Mouse (Mus musculus) embryo, embryonic 10.5 days (tissue): ENCODE results near the gene Zfp385c.
"Not testable (repeated sequence)": the region's sequence is repeated elsewhere in the genome, so short reads cannot be mapped to it uniquely, and the experiment has no call there.

Source experiments
- DNase-seq: peaks from one replicate; pipeline ENCODE4 v3.0.0-alpha.2; 2015; ENCODE audit warnings: low spot score

The Zfp385c gene

DNA sequence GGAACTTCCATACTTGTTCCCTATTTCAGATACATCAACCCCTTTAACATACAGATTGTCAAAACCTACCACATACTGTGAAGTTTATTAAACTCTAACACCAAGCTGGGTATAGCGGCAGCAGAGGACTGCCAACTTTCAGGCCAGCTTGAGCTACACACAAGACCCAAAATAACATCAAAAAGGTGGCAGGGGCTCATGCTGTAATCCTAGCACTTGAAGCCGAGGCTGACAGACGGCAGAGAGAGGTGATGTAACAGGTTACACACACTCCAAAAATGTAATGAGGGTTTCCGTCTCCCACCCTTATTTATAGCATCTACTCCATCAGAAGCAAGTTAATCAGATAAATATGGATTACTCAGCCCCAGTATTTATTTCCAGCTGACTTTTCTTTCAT, 96.7 kb downstream of the Zfp385c start:
- no peak for DNase-seq

DNA sequence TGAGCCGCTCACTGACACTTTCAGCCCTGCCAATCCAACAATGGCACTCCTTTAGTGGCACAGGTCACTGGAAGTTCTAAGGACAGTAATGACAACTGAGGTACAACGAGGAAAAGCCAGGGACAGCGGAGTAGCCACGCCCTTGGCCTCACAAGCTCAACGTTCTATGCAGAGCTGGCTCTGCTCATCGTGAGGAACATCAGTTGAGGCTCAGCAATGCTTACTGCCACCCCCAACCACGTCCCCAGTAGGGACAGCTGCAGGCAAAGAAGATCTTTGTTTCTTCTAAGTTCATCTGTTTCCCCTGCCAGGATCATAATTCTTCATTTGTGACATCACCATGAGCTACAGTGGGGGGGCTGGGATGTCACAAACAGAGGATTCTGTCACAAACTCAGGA, 97.6 kb downstream of the Zfp385c start:
- DNase-seq = no peak

DNA sequence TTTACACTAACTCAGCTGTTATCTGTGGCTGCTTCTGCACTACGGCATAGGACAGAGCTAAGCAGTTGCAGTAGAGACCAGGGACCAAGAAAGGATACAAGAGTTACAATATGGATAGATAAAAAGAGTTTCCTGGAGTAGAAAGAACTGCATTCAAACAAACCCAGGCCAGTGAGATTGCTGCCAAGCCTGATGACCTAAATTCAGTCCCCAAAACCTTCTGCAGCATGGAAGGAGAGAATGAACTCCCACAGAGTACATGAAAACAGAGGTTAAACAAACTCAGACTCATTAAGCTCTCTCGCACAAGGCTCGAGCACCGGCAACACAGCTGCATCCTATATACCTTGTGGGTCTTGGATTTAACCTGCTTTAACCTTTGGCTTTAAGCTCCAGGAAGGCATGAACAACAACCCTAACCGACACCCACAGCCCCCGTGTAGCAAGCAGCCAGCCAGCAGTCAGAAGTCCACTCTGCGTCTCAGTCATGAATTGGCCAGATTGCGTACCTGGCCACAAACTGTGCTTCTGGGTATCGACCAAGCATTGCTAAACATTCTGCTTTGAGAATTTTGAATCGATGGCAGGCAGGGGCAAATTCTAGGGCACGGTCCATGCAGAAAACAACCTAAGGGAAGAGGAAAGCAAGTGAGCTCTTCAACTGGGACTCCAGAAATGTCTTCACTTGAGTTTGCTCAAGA, 99.8 kb downstream of the Zfp385c start:
- DNase-seq = no peak

DNA sequence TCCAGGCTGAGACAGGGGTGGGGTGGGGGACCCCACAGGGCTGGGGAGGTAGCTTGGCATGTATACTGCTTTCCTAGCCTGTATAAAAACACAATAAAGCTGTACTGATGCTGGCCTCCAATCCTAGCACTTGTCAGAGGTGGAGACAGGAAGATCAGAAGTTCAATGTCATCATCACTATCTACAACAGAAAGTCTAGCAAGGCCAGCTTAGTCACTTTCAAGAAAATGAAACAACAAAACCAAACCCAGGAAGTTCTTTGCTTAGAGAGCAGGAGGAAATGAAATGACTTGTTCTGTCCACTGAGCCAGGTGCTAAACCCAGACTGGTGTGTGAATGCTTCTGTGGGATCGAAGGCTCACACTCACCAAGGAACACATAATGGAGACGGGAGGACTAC, 103.8 kb downstream of the Zfp385c start:
- no peak for DNase-seq

DNA sequence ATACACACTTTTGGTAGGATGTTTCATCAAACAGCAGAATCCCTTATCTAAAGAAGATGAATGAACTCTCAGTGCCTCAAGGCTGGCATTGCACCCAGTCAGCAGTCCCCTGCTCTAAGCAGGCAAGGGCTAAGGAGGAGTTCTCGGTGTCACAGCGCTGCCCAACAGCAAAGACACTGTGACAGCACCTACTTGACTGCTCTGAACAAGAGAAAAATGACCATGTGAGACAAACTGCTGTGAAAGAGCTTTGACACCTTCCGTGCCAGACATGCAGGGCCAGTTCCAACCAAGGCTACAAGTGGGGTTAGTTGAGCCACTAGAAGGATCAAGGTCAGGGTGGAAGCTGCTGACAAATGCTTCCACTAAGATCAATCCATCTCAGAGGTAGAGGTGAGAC, 107.1 kb downstream of the Zfp385c start:
- no peak for DNase-seq

DNA sequence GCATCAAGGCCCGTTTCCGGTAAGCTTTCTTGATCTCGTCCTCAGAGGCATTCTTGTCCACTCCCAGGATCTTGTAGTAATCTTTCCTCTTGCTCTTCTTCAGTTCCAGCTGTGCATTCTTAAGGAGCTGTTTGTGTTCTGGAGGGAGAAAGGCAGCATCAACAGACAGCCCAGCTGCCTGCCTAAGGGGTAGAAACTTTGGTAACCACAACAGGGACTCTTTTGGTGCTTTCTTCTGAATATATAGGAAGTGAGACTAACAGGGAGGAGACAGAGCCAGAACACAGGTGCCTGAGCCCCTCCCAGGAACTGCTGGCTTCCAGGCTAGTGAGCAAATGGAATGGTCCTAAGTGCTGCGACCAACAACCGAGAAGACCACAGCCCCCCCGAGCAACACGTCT, 107.7 kb downstream of the Zfp385c start:
- DNase-seq = no peak

DNA sequence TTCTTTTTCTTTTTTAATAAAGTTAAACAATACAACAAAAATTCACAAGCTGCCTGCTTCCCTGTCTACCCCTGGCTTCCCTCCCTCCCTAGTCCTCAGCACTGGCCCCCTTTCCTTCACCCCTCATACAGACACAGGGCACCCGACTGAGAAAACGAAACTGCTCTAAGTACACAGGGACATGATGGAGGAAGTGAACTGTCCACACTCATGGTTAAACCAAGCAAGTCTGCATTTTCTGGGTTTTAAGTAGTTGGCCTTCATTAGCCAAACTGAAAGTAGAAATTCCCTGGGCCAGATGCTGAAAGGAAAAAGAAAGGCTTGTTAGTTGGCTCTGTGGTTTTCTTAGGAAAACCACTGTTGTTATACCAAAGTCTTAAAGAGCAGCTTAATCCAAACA, 109.4 kb downstream of the Zfp385c start:
- no peak for DNase-seq

DNA sequence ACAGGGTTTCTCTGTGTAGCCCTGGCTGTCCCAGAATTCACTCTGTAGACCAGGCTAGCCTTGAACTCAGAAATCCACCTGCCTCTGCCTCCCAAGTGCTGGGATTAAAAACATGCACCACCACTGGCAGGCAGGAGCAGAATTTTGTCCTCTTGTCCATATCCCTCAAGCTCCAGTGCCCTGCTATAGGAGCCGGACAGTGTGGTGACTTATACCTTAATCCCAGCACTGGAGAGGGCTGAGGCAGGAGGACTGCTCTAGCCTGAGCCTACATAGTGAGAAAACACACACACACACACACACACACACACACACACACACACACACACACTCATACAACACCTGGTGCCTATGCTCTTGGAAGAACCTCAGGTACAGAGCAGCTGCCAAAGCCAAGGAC, 109.8 kb downstream of the Zfp385c start:
- DNase-seq = not testable (repeated sequence)

DNA sequence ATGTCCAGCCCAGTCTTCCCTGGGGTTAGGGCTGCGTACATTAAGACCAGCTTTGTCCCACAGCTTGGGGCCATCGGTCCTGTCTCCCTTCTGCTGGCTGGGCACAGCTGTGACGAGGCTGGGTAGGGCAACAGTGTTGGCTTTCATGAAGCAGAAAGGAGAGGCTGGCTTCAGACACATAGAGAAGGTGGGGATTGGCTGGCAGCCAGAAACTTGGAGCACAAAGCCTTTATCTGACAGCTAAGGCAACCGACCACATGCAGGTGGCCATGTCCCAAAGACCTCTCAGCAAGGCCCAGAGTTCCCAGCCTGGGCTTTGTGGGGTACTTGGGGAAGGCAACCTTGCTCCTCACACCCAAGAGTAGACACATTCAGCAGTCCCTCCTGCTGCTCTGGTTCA, 110.5 kb downstream of the Zfp385c start:
- DNase-seq = no peak

DNA sequence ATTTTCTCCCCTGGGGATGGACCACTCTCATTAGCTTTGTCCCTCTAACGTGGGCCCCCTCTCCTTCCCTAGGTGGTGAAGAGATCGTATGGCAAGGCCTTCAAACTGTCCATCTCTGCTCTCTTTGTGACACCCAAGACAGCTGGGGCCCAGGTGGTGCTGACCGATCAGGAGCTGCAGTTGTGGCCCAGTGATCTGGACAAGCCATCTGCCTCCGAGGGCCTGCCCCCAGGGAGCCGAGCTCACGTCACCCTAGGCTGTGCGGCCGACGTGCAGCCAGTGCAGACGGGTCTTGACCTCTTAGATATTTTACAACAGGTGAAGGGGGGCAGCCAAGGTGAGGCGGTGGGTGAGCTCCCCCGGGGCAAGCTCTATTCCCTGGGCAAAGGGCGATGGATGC, 112.0 kb downstream of the Zfp385c start:
- DNase-seq = no peak

DNA sequence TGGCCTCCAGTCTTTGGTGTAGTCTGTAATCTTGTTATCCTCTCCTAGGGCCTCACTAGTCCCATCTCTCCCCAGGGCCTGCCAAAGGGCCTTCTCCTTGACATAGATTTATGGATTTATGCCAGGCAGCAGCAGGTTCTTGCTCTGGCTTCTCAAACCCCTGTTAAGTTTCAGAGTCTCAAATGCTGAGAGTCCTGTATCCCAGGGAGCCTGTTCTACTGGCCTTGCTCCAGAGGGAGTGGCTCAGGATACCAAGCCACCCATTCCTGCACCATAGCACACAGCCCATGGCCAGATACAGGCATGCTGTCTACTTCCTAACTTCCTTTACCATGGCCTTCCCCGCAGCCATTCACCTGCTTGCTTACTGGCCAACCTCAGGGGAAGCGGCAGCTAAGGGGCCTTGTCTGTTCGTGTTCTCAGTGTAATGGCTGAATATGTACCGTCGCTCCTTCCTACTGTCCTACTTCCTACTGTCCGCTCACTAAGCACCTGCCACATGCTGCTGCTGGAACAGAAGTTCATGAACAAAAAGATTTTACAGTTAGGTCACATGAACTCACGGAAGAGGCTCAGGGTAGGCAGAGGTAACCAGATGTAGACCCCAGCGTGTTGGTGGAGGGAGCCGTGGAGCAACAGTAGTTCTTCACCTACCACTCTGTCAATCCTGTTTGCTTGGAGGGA, 113.0 kb downstream of the Zfp385c start:
- DNase-seq = no peak

DNA sequence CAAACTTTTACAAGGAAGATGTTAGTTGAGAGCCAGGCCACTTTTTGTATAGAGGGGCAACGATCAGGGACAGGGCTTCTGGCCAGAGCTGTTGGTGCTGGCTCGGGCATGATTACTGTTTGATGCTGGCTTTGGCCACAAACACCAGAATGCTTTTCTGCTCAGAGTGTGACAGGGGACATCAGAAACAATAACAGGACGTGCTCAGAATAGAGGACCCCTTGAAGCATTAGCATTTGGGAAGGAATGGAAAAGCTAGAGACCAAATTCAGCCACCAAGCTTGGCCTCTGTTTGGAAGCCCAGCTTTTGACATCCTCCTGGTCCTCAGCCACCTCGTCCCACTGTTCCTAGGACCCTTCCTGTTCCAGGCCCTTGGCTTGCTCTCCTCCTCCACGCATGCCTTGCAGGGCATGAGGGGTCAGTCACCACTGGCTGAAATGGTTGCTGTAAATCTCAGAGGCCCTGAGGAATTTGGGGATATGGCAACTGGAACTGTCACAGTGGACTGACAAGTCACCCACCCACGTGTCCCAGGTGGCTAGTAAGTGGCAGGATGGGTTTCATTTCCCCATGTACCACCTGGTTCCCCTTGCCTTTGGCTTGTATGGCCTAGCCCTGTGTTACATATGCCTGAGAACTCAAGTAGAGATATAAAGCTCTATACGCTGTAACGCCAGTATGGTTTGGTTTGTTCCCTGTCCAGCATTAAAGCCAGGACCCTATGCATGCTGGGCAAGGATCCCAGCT, 114.2 kb downstream of the Zfp385c start:
- DNase-seq = no peak
